Mouse (Mus musculus) olfactory bulb, adult 2 months (tissue): Measurements from ENCODE around the gene Lmbrd2.

Source experiments
- CTCF ChIP-seq: fragments of 200-500 bp; IDR thresholded peaks from 2 replicates; pipeline ENCODE4 v1.5.1; 2012; ENCODE audit warnings: low read depth, mild to moderate bottlenecking, low read length, moderate library complexity; ENCODE audit not compliant: insufficient read depth
- POLR2A ChIP-seq: fragments of 200-500 bp; IDR thresholded peaks from 2 replicates; pipeline ENCODE4 v1.6.1; 2012; ENCODE audit warnings: mild to moderate bottlenecking, low read depth, low read length, moderate library complexity; ENCODE audit not compliant: insufficient read depth

- TF ChIP-seq CTCF = no peak
- no peak for TF ChIP-seq POLR2A
Measured at GRCm38 (mm10) chr15:9110526-9111347, 29.6 kb upstream of the Lmbrd2 start.
